Mouse (Mus musculus) common myeloid progenitor, adult 5-6 weeks (primary cell): ENCODE data around the gene D430041D05Rik. TPM values are rescaled to one million over a fixed set of nuclear protein-coding genes. Genes with fewer than 3 reads are reported as not detected.

Source experiments
- ATAC-seq: replicated peaks from 2 replicates; pipeline ENCODE4 v1.8.0; 2016; ENCODE audit warnings: low read depth, mild to moderate bottlenecking, moderate TSS enrichment, inconsistent platforms; ENCODE audit not compliant: poor library complexity, severe bottlenecking
- total RNA-seq: library from RNA; stranded (forward); fragments of 200-1000, 187-1606 nt; gene quantifications from 2 replicates; pipeline ENCODE4 v1.2.3, GENCODE M21; 2017

D430041D05Rik gene
- total RNA-seq, 1 experiment from 2014 or later: not detected

- ATAC-seq: no peak
Observed at GRCm38 (mm10) chr2:104305722-104306121, 105.1 kb downstream of the D430041D05Rik start.

GRCm38 (mm10) chr2:104299912-104300311 lies 110.9 kb downstream of the D430041D05Rik start:
- no peak for ATAC-seq

- ATAC-seq: peak; percentile 79
Observed at GRCm38 (mm10) chr2:104299160-104299559, 111.7 kb downstream of the D430041D05Rik start.

- ATAC-seq: no peak
Observed at GRCm38 (mm10) chr2:104286821-104287220, 124.0 kb downstream of the D430041D05Rik start.

- ATAC-seq: no peak
Observed at GRCm38 (mm10) chr2:104283401-104283955, 127.3 kb downstream of the D430041D05Rik start.

- no peak for ATAC-seq
Observed at GRCm38 (mm10) chr2:104282835-104283234, 128.0 kb downstream of the D430041D05Rik start.

GRCm38 (mm10) chr2:104267049-104267448 lies 143.8 kb downstream of the D430041D05Rik start:
- no peak for ATAC-seq

- ATAC-seq: no peak
Observed at GRCm38 (mm10) chr2:104261741-104262067, 149.1 kb downstream of the D430041D05Rik start.

GRCm38 (mm10) chr2:104260920-104261740 lies 149.7 kb downstream of the D430041D05Rik start:
- no peak for ATAC-seq

- ATAC-seq: no peak
Observed at GRCm38 (mm10) chr2:104256585-104256984, 154.2 kb downstream of the D430041D05Rik start.

GRCm38 (mm10) chr2:104254944-104255343 lies 155.9 kb downstream of the D430041D05Rik start:
- no peak for ATAC-seq

GRCm38 (mm10) chr2:104253341-104253740 lies 157.5 kb downstream of the D430041D05Rik start:
- no peak for ATAC-seq

GRCm38 (mm10) chr2:104251647-104252046 lies 159.2 kb downstream of the D430041D05Rik start:
- no peak for ATAC-seq

- no peak for ATAC-seq
Observed at GRCm38 (mm10) chr2:104249856-104250255, 161.0 kb downstream of the D430041D05Rik start.

GRCm38 (mm10) chr2:104246851-104247250 lies 164.0 kb downstream of the D430041D05Rik start:
- no peak for ATAC-seq

- no peak for ATAC-seq
Observed at GRCm38 (mm10) chr2:104242055-104242454, 168.8 kb downstream of the D430041D05Rik start.

GRCm38 (mm10) chr2:104237141-104237540 lies 173.7 kb downstream of the D430041D05Rik start:
- no peak for ATAC-seq

- no peak for ATAC-seq
Observed at GRCm38 (mm10) chr2:104230444-104230843, 180.4 kb downstream of the D430041D05Rik start.

GRCm38 (mm10) chr2:104226057-104226456 lies 184.8 kb downstream of the D430041D05Rik start:
- no peak for ATAC-seq

GRCm38 (mm10) chr2:104219733-104220391 lies 191.0 kb downstream of the D430041D05Rik start:
- ATAC-seq: no peak

- ATAC-seq: no peak
Observed at GRCm38 (mm10) chr2:104218588-104219065, 192.2 kb downstream of the D430041D05Rik start.
